Mouse (Mus musculus): ENCODE data around the gene Rab7b.

GRCm38 (mm10) chr1:131663286-131663995, 25.1 kb upstream of the Rab7b start:
- TF ChIP-seq CTCF (IDR thresholded peaks at IDR 0.05; ENCODE audit: extremely low read depth, insufficient read depth, low read length) (no peak), POLR2A (IDR thresholded peaks at IDR 0.05; ENCODE audit: extremely low read depth, insufficient read depth, low read length) (no peak)
